Mouse (Mus musculus) myocyte (in vitro differentiated cells): ENCODE data around the gene Krt90.

Source experiments
- MAX ChIP-seq: IDR thresholded peaks from one replicate; pipeline ENCODE4 v1.6.1; 2011; ENCODE audit warnings: low read depth, mild to moderate bottlenecking, control low read depth
- MYOD1 ChIP-seq, 3 experiments: IDR thresholded peaks; one replicate each; pipeline ENCODE4 v1.6.1; 2011; ENCODE audit warnings: control low read depth in 2 of 3, low read depth in 2 of 3, mild to moderate bottlenecking in 2 of 3, moderate library complexity in 1 of 3; ENCODE audit not compliant: insufficient read length in 2 of 3, control insufficient read depth in 1 of 3
- MYOG ChIP-seq, 3 experiments: IDR thresholded peaks; one replicate each; pipeline ENCODE4 v1.6.1; 2011; ENCODE audit warnings: control low read depth in 2 of 3, low read depth in 2 of 3, mild to moderate bottlenecking in 2 of 3; ENCODE audit not compliant: insufficient read length in 2 of 3, control insufficient read depth in 1 of 3, insufficient read depth in 1 of 3
- POLR2A ChIP-seq: IDR thresholded peaks from one replicate; pipeline ENCODE4 v1.6.1; 2011; ENCODE audit warnings: low read depth, mild to moderate bottlenecking, control low read depth, moderate library complexity; ENCODE audit not compliant: insufficient read length
- POLR2AphosphoS2 ChIP-seq: IDR thresholded peaks from one replicate; pipeline ENCODE4 v1.6.1; 2011; ENCODE audit warnings: low read depth, control low read depth; ENCODE audit not compliant: insufficient read length
- TCF12 ChIP-seq: IDR thresholded peaks from one replicate; pipeline ENCODE4 v1.6.1; 2011; ENCODE audit warnings: mild to moderate bottlenecking, control low read depth; ENCODE audit not compliant: poor library complexity, insufficient read depth, severe bottlenecking
- USF1 ChIP-seq: IDR thresholded peaks from one replicate; pipeline ENCODE4 v1.6.1; 2011; ENCODE audit warnings: low read depth, mild to moderate bottlenecking, control low read depth, moderate library complexity

DNA sequence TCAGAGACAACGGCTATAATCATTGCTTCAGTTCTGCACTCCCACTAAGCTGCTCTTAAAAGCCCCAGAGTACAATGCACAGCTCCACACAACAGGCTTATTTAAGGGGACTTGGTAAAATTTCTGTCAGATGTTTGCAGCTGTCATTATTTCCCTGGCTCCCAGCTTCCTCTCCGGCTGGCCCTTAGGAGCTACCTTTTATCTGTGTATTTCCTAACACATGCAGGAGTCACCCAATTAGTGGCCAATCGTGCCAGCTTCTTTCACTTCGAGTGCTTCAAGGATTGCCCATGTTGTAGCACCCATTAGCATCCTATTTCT, 24.2 kb downstream of the Krt90 start:
- TF ChIP-seq POLR2A (no peak), POLR2AphosphoS2 (no peak), MAX (no peak), USF1 (no peak), TCF12 (no peak), MYOD1 (IDR thresholded peaks at IDR 0.05; ENCODE audit: control insufficient read depth in 1 of 3, insufficient read length in 2 of 3, low read depth in 2 of 3) (no peak), MYOG (IDR thresholded peaks at IDR 0.05; ENCODE audit: control insufficient read depth in 1 of 3, insufficient read depth in 1 of 3, insufficient read length in 2 of 3, low read depth in 2 of 3) (no peak)
